Mouse (Mus musculus) heart, embryonic 16.5 days (tissue): ENCODE data around the gene Uggt1. TPM values are rescaled to one million over a fixed set of nuclear protein-coding genes. Genes with fewer than 3 reads are reported as not detected.
A peak's percentile ranks its signal among the peaks of the same experiment; 100 is the strongest.

ENCODE experiments used
- ATAC-seq: fragments of 200-750 bp; cut with Nextera tagmentation; replicated peaks from 2 replicates; pipeline ENCODE4 v1.8.0; 2017; ENCODE audit warnings: moderate number of reproducible peaks; ENCODE audit not compliant: insufficient read depth, low FRiP score; ENCODE audit errors: extremely low read depth
- H3K27ac ChIP-seq: fragments of 300-500 bp; sonication (generic); 2 replicates; pipeline ENCODE4 v1.5.1; 2014; ENCODE audit warnings: mild to moderate bottlenecking, low read length, control low read depth, moderate library complexity
- H3K27me3 ChIP-seq: fragments of 300-500 bp; sonication (generic); 2 replicates; pipeline ENCODE4 v1.6.1; 2014; ENCODE audit warnings: low read length, mixed read lengths; ENCODE audit not compliant: control insufficient read depth, insufficient read depth
- H3K36me3 ChIP-seq: fragments of 300-500 bp; sonication (generic); 2 replicates; pipeline ENCODE4 v1.6.1; 2014; ENCODE audit not compliant: control insufficient read depth, insufficient read depth
- H3K4me1 ChIP-seq: fragments of 300-500 bp; sonication (generic); 2 replicates; pipeline ENCODE4 v1.6.1; 2014; ENCODE audit warnings: low read length, mixed read lengths; ENCODE audit not compliant: control insufficient read depth, insufficient read depth
- H3K4me2 ChIP-seq: fragments of 300-500 bp; sonication (generic); 2 replicates; pipeline ENCODE4 v1.6.1; 2014; ENCODE audit warnings: low read depth, mild to moderate bottlenecking, control low read depth, low read length
- H3K4me3 ChIP-seq: fragments of 300-500 bp; sonication (generic); 2 replicates; pipeline ENCODE4 v1.5.1; 2014; ENCODE audit warnings: mild to moderate bottlenecking, control low read depth, low read length
- H3K9ac ChIP-seq: fragments of 300-500 bp; sonication (generic); 2 replicates; pipeline ENCODE4 v1.6.1; 2014; ENCODE audit warnings: low read length, control low read depth
- H3K9me3 ChIP-seq: fragments of 300-500 bp; sonication (generic); replicated peaks from 2 replicates; pipeline ENCODE4 v1.6.1; 2016; ENCODE audit warnings: low read length; ENCODE audit not compliant: control insufficient read depth
- WGBS: fragments of 180-500 bp; shearing (Covaris S2); extraction: QIAGEN DNeasy Blood & Tissue Kit; methylation state at CpG from one replicate; pipeline ENCODE4 v1.1.7; 2014; 5-methylcytosine and 5-hydroxymethylcytosine counted together
- polyA plus RNA-seq: library from polyadenylated mRNA; unstranded; fragments of >200 nt; fragmentation: Nextera tagmentation; extraction: Ambion mirVana; gene quantifications from 2 replicates; pipeline ENCODE4 v1.2.1, GENCODE M21; 2015

The Uggt1 gene
- polyA plus RNA-seq, 1 experiment from 2014 or later: 35.9 TPM

DNA sequence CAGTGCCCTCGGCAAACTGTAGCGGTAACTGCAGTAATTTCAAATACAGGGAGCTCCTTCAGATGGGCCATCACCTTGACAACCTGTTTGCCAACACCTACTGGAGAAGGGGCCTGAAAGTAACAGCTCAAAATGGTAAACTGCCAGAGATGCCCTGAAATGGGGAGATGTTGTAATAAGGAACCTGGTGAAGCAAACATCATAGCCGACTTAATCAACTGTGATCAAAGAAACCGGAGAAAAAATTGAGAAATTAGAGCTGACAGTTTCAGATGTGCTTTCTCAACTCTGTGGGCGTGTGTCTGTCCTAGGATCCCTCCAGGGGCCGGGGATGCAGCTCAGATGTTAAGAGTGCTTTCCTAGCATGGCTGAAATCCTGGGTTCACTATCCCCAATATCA, 11.3 kb downstream of the Uggt1 start:
- Histone ChIP-seq H3K4me3 (no peak overlapping the region), H3K9ac (no peak overlapping the region), H3K9me3 (no peaks in the 10 kb centered on the region), H3K4me1 (no peaks in the 10 kb centered on the region), H3K36me3 (peaks cover 22% of the 10 kb centered on the region), H3K27ac (no peak overlapping the region), H3K27me3 (no peaks in the 10 kb centered on the region), H3K4me2 (no peak overlapping the region)
- 93% methylated on average over 6 of the region's 6 CpGs for WGBS
- no peak for ATAC-seq

DNA sequence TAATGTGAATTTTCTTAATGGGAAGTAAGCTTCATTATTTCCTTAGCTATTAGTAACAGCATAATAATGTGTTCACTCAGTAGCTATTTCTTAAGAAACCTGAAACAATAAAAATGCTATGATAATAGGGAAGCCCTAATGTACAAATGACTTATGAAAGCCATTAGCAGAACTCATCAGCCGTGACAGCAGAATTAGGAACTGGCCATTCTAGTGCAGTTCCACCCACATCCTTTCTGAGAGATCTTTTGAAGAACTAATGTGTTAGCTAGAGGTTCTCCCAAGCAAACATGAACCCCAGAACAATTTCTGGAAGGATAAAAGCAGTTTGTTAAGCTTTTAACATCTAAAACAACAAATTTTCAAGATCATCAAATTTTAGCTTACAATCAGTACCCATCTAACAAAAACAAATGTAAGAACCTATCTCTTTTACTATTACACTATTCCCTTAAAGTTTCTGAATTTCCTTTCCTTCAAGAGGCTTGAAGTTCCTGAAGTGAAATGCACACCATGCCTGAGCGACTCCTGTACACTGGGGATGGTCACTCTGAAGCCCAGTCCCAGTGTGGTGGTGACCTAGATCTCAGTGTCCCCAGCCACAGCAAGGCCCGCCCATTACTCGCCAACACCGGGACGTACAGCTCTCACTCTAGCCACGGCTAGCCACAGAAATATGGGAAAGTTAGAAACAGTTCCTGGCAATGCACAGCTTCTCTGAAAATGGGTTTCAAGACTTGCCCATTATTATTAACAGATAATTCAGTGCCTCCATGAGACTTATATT, 13.4 kb downstream of the Uggt1 start:
- no peaks in the 10 kb centered on the region for H3K4me1 ChIP-seq
- H3K9ac ChIP-seq: no peak overlapping the region
- no peaks in the 10 kb centered on the region for H3K9me3 ChIP-seq
- 82% methylated on average over 7 of the region's 7 CpGs for WGBS
- no peak for ATAC-seq
- H3K36me3 ChIP-seq: peaks cover 26% of the 10 kb centered on the region
- no peaks in the 10 kb centered on the region for H3K27me3 ChIP-seq
- H3K4me2 ChIP-seq: no peak overlapping the region
- H3K4me3 ChIP-seq: no peak overlapping the region
- H3K27ac ChIP-seq: no peak overlapping the region

DNA sequence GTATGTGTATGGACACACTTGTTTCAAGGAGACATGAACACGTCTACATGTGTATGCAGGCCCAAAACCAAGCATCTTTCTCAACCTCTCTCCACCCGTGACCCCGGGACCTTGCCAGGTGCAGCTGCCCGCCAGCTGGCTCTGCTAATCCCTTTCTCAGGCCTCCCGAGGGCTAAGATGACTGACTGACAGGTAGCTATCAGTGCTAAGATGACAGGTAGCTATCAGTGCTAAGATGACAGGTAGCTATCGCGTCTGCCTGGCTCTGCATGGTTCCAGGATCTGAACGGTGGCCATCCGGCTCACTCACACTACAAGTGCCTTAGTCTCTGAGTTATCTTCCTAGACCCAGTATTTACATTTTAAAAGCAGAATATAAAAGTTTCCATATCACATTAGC, 16.1 kb downstream of the Uggt1 start:
- Histone ChIP-seq H3K4me1 (no peaks in the 10 kb centered on the region), H3K36me3 (peaks cover 23% of the 10 kb centered on the region), H3K4me2 (no peak overlapping the region), H3K4me3 (no peak overlapping the region), H3K9me3 (no peaks in the 10 kb centered on the region), H3K27ac (no peak overlapping the region), H3K27me3 (no peaks in the 10 kb centered on the region), H3K9ac (no peak overlapping the region)
- ATAC-seq: no peak
- 78% methylated on average over 9 of the region's 9 CpGs for WGBS

DNA sequence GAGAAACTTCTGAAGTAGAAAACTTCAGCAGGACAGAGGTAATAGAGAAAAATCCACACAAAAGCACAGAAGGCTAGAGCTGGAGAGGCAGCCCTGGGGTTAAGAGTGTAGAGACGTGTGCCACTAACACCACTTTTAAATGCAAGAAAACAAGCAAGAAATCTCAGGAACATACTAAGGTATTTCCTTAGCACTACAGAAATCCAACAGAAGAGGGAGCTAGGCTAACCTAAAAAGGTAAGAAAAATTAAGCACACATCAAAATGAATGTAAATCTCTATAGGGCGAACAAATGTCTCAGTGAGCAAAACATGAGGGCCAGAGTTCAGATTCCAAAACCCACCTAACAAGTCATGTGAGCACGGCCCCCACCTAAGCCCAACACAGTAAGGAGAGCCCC, 19.9 kb downstream of the Uggt1 start:
- H3K4me2 ChIP-seq: no peak overlapping the region
- H3K27me3 ChIP-seq: no peaks in the 10 kb centered on the region
- 78% methylated on average over 3 of the region's 3 CpGs for WGBS
- no peak overlapping the region for H3K9ac ChIP-seq
- H3K36me3 ChIP-seq: peaks cover 23% of the 10 kb centered on the region
- H3K27ac ChIP-seq: no peak overlapping the region
- ATAC-seq: no peak
- H3K4me1 ChIP-seq: no peaks in the 10 kb centered on the region
- no peaks in the 10 kb centered on the region for H3K9me3 ChIP-seq
- no peak overlapping the region for H3K4me3 ChIP-seq

DNA sequence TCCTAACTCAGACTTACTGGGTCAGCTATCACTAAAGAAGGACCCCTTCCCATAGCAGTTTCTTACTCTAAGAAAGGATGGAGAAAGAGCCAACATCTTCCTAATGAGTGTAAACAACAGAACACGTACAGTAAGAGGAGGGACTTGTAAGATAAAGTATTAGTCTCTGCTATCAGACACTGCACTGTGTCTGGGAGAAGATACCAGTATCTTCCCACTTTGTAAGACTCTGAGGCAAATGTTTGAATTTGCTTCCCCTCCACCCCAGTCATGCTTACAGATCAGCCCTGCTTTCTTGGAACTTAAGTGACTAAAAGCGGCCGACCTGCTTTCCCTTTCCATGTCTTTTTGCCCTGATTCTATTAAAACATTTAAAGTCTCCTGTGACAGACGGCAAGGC, 30.2 kb downstream of the Uggt1 start:
- peaks cover 15% of the 10 kb centered on the region for H3K36me3 ChIP-seq
- H3K9ac ChIP-seq: no peak overlapping the region
- H3K4me3 ChIP-seq: no peak overlapping the region
- no peak overlapping the region for H3K27ac ChIP-seq
- no peaks in the 10 kb centered on the region for H3K27me3 ChIP-seq
- H3K9me3 ChIP-seq: no peaks in the 10 kb centered on the region
- H3K4me2 ChIP-seq: no peak overlapping the region
- ATAC-seq: no peak
- WGBS: 82% methylated on average over 4 of the region's 4 CpGs
- H3K4me1 ChIP-seq: no peaks in the 10 kb centered on the region

DNA sequence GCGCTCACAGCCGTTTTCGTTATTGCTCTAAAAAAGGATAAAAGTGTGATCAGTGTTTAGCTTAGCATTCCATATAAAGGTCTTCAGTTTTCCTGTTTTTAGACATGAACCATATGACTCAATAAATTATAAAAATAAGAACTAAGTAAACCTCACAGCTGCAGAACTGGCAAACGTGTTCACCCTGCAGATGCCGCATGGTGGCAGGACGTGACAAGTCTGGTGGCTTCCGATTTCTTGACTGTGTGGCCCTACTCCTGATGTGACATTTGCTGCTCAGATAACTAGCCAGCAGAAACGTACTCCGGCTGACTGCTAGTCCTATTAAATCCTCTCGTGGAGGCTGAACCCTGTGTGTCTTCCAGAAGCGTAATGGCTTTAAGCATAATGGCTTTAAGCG, 42.8 kb downstream of the Uggt1 start:
- Histone ChIP-seq H3K27me3 (no peaks in the 10 kb centered on the region), H3K4me2 (no peak overlapping the region), H3K9me3 (no peaks in the 10 kb centered on the region), H3K4me1 (peaks cover 4% of the 10 kb centered on the region; the same call in 1 of the 2 replicates), H3K9ac (no peak overlapping the region), H3K4me3 (no peak overlapping the region), H3K27ac (no peak overlapping the region), H3K36me3 (peaks cover 29% of the 10 kb centered on the region)
- WGBS: 88% methylated on average over 12 of the region's 12 CpGs
- no peak for ATAC-seq

DNA sequence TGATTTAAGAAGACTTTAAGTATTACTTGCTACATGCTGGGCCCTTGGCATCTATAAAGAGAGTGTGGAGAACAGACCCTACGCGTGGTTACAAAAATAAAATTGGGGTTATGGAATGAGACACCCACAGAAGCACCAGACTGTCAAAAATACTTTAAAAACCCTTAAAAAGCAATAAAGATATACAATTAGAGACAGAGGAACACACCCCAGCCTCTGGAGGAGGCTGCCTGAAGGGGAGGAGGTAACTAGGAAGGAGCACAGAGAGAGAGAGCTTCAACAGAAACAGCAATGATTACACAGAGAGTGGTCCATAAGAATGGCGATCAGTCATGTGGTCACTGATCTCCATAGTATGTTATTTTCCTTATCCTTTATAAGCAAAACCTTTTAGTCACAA, 50.0 kb downstream of the Uggt1 start:
- Histone ChIP-seq H3K27ac (no peak overlapping the region), H3K27me3 (no peaks in the 10 kb centered on the region), H3K9ac (no peak overlapping the region), H3K4me1 (no peaks in the 10 kb centered on the region), H3K4me3 (no peak overlapping the region), H3K9me3 (no peaks in the 10 kb centered on the region), H3K4me2 (no peak overlapping the region), H3K36me3 (peaks cover 51% of the 10 kb centered on the region)
- 93% methylated on average over 3 of the region's 3 CpGs for WGBS
- no peak for ATAC-seq

DNA sequence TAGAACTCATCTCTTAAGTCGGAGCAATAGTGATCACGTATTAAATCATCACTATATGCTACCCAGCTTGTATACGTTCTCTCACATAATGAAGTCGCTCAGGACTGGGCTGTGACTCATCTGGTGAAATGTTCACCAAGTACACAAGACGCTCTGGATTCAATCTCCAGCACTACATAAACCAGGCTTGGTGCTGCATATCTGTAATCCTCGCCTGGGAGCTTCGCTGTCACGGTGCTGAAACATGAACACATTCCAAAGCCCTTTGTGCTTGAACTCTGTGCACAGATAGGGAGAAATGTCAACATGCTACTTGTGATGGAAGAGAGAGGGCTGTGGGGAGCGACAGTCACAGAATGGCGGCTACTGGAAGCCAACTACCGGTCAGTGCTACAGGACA, 52.6 kb downstream of the Uggt1 start:
- Histone ChIP-seq H3K9me3 (no peaks in the 10 kb centered on the region), H3K4me3 (no peak overlapping the region), H3K4me2 (no peak overlapping the region), H3K27me3 (no peaks in the 10 kb centered on the region), H3K9ac (no peak overlapping the region), H3K27ac (peak overlapping the region; percentile 48), H3K36me3 (peaks cover 58% of the 10 kb centered on the region), H3K4me1 (no peaks in the 10 kb centered on the region)
- ATAC-seq: peak; percentile 73; the same call in 1 of the 2 replicates
- WGBS: 39% methylated on average over 11 of the region's 11 CpGs

DNA sequence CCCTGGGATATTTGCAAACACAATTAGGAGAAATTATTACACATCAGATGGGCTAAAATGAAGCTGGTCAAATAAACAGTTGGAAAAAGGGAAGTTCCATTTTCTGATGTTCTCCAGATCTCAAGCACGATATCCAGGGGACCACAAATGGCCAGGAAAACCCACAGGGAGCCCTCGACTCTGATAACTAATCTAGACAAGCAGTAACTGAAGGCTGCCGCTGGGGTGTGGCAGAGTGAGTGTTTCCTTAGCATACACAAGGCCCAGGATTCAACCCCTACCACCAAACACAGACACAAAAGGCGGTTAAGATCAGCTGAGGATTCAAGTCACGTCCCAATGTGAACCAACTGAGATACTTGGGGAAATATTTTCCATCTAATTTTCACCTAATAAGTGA, 64.5 kb downstream of the Uggt1 start:
- peaks cover 34% of the 10 kb centered on the region for H3K36me3 ChIP-seq

More for the DNA sequence above, 64.5 kb downstream of the Uggt1 start:
- no peak overlapping the region for H3K9ac ChIP-seq
- no peaks in the 10 kb centered on the region for H3K4me1 ChIP-seq
- no peak overlapping the region for H3K4me2 ChIP-seq
- H3K9me3 ChIP-seq: no peaks in the 10 kb centered on the region
- no peak for ATAC-seq
- no peaks in the 10 kb centered on the region for H3K27me3 ChIP-seq
- 67% methylated on average over 5 of the region's 5 CpGs for WGBS
- H3K4me3 ChIP-seq: no peak overlapping the region
- H3K27ac ChIP-seq: no peak overlapping the region
